Mouse (Mus musculus) left cerebral cortex, adult 18-20 months (tissue): ENCODE measurements around the gene Cisd1. TPM values are rescaled to one million over a fixed set of nuclear protein-coding genes. Genes with fewer than 3 reads are reported as not detected.

Experiments used
- total RNA-seq, 2 experiments: library from RNA; stranded (reverse); gene quantifications; 2 replicates each; pipeline ENCODE4 v1.2.3; 2021

The Cisd1 gene
- total RNA-seq, 2 experiments from 2014 or later, result 134 to 135 TPM

Other genes starting within 250 kb of the Cisd1 start
- gene Bicc1, start 185.3 kb downstream of the Cisd1 start, total RNA-seq, result 1 to 10 TPM; 4.8 to 6.4 TPM
- 10 to 100 TPM; 39.5 to 45.9 TPM for gene Tfam, start 106.7 kb downstream of the Cisd1 start, total RNA-seq
- 10 to 100 TPM; 44.0 to 49.7 TPM for gene Ube2d1, start 59.7 kb downstream of the Cisd1 start, total RNA-seq
- 10 to 100 TPM; 31.3 to 36.6 TPM for gene Ipmk, start 2.8 kb upstream of the Cisd1 start, total RNA-seq